Mouse (Mus musculus) liver, embryonic 11.5 days (tissue): ENCODE data around the gene Nr5a1. TPM values are rescaled to one million over a fixed set of nuclear protein-coding genes. Genes with fewer than 3 reads are reported as not detected.

Experiments
- ATAC-seq: fragments of 200-750 bp; cut with Nextera tagmentation; replicated peaks from 2 replicates; pipeline ENCODE4 v1.8.0; 2017; ENCODE audit warnings: moderate number of reproducible peaks, mild to moderate bottlenecking, moderate TSS enrichment, moderate library complexity; ENCODE audit not compliant: low FRiP score
- DNase-seq: peaks from one replicate; pipeline ENCODE4 v3.0.0-alpha.2; 2017; ENCODE audit warnings: low spot score
- H3K27ac ChIP-seq: fragments of 300-500 bp; sonication (generic); 2 replicates; pipeline ENCODE4 v1.5.1; 2014; ENCODE audit warnings: mild to moderate bottlenecking, low read depth, low read length, control low read depth
- H3K27me3 ChIP-seq: fragments of 300-500 bp; sonication (generic); replicated peaks from 2 replicates; pipeline ENCODE4 v1.6.1; 2014; ENCODE audit warnings: low read length, mixed read lengths; ENCODE audit not compliant: control insufficient read depth, insufficient read depth
- H3K36me3 ChIP-seq: fragments of 300-500 bp; sonication (generic); 2 replicates; pipeline ENCODE4 v1.6.1; 2014; ENCODE audit warnings: mild to moderate bottlenecking, low read length, moderate library complexity, mixed read lengths; ENCODE audit not compliant: control insufficient read depth, insufficient read depth
- H3K4me1 ChIP-seq: fragments of 300-500 bp; sonication (generic); replicated peaks from 2 replicates; pipeline ENCODE4 v1.6.1; 2014; ENCODE audit warnings: low read length, mixed read lengths; ENCODE audit not compliant: control insufficient read depth, insufficient read depth
- H3K4me2 ChIP-seq: fragments of 300-500 bp; sonication (generic); 2 replicates; pipeline ENCODE4 v1.6.1; 2014; ENCODE audit warnings: mild to moderate bottlenecking, control low read depth, moderate library complexity
- H3K4me3 ChIP-seq: fragments of 300-500 bp; sonication (generic); 2 replicates; pipeline ENCODE4 v1.5.1; 2014; ENCODE audit warnings: low read depth, low read length, control low read depth
- H3K9ac ChIP-seq: fragments of 300-500 bp; sonication (generic); 2 replicates; pipeline ENCODE4 v1.6.1; 2014; ENCODE audit warnings: low read depth, low read length, control low read depth
- H3K9me3 ChIP-seq: fragments of 300-500 bp; sonication (generic); 2 replicates; pipeline ENCODE4 v1.6.1; 2016; ENCODE audit warnings: low read length, inconsistent platforms, mixed read lengths; ENCODE audit not compliant: control insufficient read depth
- WGBS: fragments of 180-500 bp; shearing (Covaris S2); extraction: QIAGEN DNeasy Blood & Tissue Kit; methylation state at CpG from one replicate; pipeline ENCODE4 v1.1.7; 2014; 5-methylcytosine and 5-hydroxymethylcytosine counted together
- polyA plus RNA-seq: library from polyadenylated mRNA; unstranded; fragments of >200 nt; fragmentation: Nextera tagmentation; extraction: Ambion mirVana; gene quantifications from 2 replicates; pipeline ENCODE4 v1.2.1, GENCODE M21; 2014

Gene Nr5a1
- polyA plus RNA-seq, 1 experiment from 2014 or later = 0.11 TPM

- Histone ChIP-seq H3K27ac (no peak overlapping the region), H3K27me3 (no peaks in the 10 kb centered on the region), H3K36me3 (no peaks in the 10 kb centered on the region), H3K4me3 (no peak overlapping the region), H3K9ac (no peak overlapping the region), H3K9me3 (no peaks in the 10 kb centered on the region), H3K4me2 (no peak overlapping the region), H3K4me1 (peaks cover 2% of the 10 kb centered on the region; the same call in 1 of the 2 replicates)
- no peak for DNase-seq
- no peak for ATAC-seq
- 81% methylated on average over 7 of the region's 7 CpGs for WGBS
These were observed 66.7 kb downstream of the Nr5a1 start for GRCm38 (mm10) chr2:38647661-38648060.

DNA sequence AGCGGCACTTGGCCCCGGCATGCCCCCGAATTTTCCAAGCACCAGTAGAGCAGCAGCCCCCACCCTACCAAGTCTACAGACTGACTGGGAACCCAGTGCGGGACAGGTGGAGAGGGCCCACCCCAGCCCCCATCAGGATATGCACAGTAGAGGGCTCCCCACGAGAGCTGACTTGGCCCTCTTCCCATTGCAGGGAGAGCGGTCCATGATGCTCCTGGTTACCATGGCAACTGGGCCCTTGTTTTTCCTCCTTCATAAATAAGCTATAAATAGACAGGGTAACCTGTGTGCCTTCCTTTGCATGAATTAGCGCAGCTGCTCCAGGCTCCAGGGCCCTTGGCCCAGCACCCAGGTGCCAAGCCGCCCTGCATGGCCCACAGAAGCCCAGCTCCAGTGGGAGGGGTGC lies 67.1 kb downstream of the Nr5a1 start:
- Histone ChIP-seq H3K27me3 (no peaks in the 10 kb centered on the region), H3K4me1 (peaks cover 6% of the 10 kb centered on the region), H3K9me3 (no peaks in the 10 kb centered on the region), H3K36me3 (no peaks in the 10 kb centered on the region), H3K9ac (no peak overlapping the region), H3K27ac (no peak overlapping the region), H3K4me3 (no peak overlapping the region), H3K4me2 (no peak overlapping the region)
- WGBS = 74% methylated on average over 8 of the region's 8 CpGs
- DNase-seq = no peak
- ATAC-seq = no peak

DNA sequence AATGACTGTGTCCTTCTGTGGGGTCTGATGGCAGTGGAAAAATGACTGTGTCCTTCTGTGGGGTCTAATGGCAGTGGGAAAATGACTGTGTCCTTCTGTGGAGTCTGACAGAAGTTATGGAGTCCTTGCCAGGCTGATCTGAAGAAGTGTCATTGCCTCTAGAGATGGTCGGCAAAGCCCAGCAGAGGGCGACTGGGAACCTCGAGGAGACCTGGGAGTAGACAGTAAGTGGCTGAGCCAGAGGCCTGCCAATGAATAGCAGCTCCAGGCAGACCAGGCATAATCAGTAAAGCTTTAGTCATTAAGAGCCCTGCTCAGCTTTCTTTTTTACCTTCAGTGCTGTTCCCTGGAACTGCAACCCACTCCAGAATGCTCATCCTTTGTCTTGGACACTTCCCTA lies 68.4 kb downstream of the Nr5a1 start:
- Histone ChIP-seq H3K9me3 (no peaks in the 10 kb centered on the region), H3K4me1 (peaks cover 6% of the 10 kb centered on the region), H3K4me3 (no peak overlapping the region), H3K27me3 (no peaks in the 10 kb centered on the region), H3K4me2 (no peak overlapping the region), H3K36me3 (peaks cover 2% of the 10 kb centered on the region; the same call in 1 of the 2 replicates), H3K27ac (no peak overlapping the region), H3K9ac (no peak overlapping the region)
- ATAC-seq (peak; percentile 63; the same call in 1 of the 2 replicates), DNase-seq (peak; percentile 47)
- 3% methylated on average over 3 of the region's 3 CpGs for WGBS

DNA sequence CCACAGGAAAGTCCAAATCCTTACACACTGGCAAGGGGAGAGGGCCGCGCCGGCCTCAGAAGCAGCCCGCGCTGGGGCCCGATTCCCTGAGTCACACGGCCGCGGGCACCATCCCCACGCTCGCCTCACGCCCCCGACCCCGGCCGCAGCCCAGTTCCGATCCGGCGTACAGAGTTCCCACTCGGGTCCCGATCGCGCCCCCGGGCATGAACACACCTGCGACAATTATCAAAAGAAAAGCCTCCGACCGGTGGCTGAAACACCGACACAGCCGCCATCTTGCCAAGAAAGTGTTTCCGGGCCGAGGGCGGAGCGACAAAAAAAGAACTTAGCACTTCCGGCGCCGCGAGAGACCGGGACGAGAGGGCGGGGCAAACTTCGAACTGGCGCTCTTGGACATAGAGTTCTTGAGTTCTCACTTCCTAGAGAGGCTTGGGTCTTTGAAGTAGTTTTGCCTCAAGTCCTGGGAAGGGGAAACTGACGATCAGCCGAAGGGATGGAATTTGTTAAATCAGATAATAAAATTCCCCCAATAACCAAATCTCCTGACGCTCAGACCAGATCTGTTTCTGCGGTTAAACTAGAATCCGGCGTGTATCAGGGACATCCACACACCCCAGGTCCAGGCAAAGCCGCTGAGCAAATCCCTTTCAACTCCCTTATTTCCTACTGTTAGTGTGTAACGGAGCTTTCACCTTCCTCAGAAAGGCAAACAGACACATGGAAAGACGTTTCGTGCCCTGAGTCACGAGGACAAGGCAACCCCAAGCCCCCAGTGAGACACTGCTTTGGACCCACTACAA lies 70.5 kb downstream of the Nr5a1 start, which contains the start of gene Psmb7:
Gene Psmb7 (minus strand): TSS at position 463 of the 803 bp plus-strand sequence.
- peaks cover 6% of the 10 kb centered on the region for H3K4me1 ChIP-seq
- H3K9ac ChIP-seq = peak within 1 kb of the TSS; percentile 91
- peak within 1 kb of the TSS; percentile 91 for H3K4me3 ChIP-seq
- H3K27ac ChIP-seq = peak within 1 kb of the TSS; percentile 58; the same call in 1 of the 2 replicates
- H3K27me3 ChIP-seq = no peaks in the 10 kb centered on the region
- ATAC-seq = peak; percentile 88
- peak; percentile 90 for DNase-seq
- H3K4me2 ChIP-seq = peak within 1 kb of the TSS; percentile 73
- peaks cover 8% of the 10 kb centered on the region for H3K36me3 ChIP-seq
- H3K9me3 ChIP-seq = no peaks in the 10 kb centered on the region
- WGBS = 2% methylated on average over 52 of the region's 52 CpGs

Other genes with a start within 250 kb of the Nr5a1 start
- 64.9 and 66.2 TPM in 2 replicates for gene Nek6, start 202.9 kb downstream of the Nr5a1 start, polyA plus RNA-seq
- gene Psmb7, start 70.5 kb downstream of the Nr5a1 start, polyA plus RNA-seq = 271 and 282 TPM in 2 replicates
- 3.3 and 5.1 TPM in 2 replicates for gene Nr6a1, start 213.1 kb upstream of the Nr5a1 start, polyA plus RNA-seq
- 0.38 and 0.75 TPM in 2 replicates for gene Olfml2a, start 217.4 kb upstream of the Nr5a1 start, polyA plus RNA-seq